Mouse (Mus musculus): ENCODE results near the gene Mmp9.

Mmp9 gene

DNA sequence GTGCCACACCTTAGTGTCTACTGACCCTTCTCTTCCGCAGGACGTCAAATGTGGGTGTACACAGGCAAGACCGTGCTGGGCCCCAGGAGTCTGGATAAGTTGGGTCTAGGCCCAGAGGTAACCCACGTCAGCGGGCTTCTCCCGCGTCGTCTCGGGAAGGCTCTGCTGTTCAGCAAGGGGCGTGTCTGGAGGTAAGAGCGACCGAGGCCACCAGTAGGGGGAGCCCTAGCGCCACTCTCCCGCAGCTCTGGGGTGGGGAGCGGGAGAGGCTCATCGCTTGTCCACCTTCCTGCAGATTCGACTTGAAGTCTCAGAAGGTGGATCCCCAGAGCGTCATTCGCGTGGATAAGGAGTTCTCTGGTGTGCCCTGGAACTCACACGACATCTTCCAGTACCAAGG is 12.6 kb downstream of the Mmp9 start:
- peak; percentile 90 for DNase-seq (ENCODE audit: low read depth, low spot score)

GRCm38 (mm10) chr2:164955725-164956124 is 15.1 kb downstream of the Mmp9 start:
- no peak for DNase-seq (ENCODE audit: low read depth, low spot score)

DNA sequence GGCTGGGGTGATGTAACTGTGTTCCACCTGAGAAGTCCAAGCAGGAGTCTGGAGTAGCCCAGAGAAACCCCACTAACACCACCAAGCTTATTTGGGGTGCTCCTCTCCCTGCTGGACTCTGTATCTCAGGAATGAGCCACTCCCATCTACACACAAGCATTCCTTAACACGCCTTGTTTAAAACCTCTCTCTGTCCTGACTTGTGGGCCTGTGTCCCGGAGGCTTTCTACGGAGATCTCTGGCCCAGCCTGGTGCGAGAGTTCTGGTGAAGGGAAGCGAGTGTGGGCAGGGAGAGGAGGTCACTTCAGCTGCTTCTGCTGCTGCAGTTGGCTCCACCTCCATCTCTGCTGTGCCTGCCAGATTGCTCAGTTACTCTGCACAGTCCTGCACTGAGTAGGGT is 15.6 kb downstream of the Mmp9 start:
- DNase-seq (ENCODE audit: low read depth, low spot score) = no peak

GRCm38 (mm10) chr2:164957548-164958315 is 17.2 kb downstream of the Mmp9 start:
- no peak for DNase-seq (ENCODE audit: low read depth, low spot score)

GRCm38 (mm10) chr2:164960716-164961441 is 20.3 kb downstream of the Mmp9 start, which contains the start of gene Slc12a5:
TSS of gene Slc12a5 (plus strand) at chr2:164960802.
- DNase-seq (ENCODE audit: low read depth, low spot score) = peak; percentile 64

DNA sequence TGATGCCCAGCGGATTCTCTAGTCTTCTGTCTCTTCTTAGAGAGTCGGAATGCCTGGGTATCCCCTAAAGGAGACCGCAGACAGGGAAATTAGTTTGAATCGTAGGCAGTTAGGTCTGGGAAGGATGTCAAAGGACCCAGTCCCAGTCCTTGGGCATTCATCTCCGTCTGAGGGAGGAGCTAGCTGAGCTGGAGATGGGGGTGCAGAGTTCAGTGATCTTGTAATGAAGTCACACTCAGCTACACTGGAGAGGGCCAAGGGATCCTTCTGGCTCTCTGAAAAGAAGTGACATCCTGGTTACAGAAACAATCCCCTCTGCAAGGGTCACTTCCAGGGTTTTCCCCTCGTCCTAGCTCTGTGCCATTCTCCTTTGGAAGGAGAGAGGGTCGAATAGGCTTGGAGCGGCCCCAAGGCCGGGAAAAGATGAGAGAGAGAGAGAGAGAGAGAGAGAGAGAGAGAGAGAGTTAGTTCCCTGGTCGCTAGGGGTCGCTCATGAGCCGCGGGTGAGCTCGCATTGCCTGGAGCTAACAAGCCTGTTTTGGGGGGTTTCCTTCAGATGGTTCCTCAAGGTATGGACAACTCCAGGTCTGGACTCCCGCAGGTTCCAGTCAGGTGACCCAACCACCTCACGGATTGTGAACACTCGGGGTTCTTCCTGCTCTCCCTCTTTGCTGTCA is 21.1 kb downstream of the Mmp9 start:
- peak; percentile 75 for DNase-seq (ENCODE audit: low read depth, low spot score)

DNA sequence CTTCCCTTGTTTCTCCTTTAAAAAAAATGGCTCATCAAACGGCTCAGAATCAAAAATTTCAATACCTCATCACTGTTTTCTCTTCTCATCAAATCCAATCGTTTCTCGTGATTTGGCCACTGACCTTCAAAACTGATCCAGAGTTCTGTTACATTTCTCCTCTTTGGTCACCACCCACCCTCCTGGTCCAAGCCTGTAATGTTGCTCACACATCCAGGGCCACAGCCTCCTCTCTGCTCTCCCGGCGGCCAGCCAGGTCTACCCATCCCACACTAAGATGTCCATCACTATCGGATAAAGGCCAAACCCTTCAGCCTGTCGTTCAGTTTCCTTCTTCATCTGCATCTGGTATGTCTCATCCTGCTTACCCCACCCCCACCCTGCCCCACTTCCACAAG is 21.6 kb downstream of the Mmp9 start:
- no peak for DNase-seq (ENCODE audit: low read depth, low spot score)

- DNase-seq (ENCODE audit: low read depth, low spot score) = peak; percentile 47
Measured at GRCm38 (mm10) chr2:164964242-164964894, 23.8 kb downstream of the Mmp9 start.

GRCm38 (mm10) chr2:164964981-164965380 is 24.4 kb downstream of the Mmp9 start:
- no peak for DNase-seq (ENCODE audit: low read depth, low spot score)

- DNase-seq (ENCODE audit: low read depth, low spot score) = peak; percentile 83
Measured at GRCm38 (mm10) chr2:164966381-164966780, 25.8 kb downstream of the Mmp9 start.

GRCm38 (mm10) chr2:164967193-164967592 is 26.6 kb downstream of the Mmp9 start:
- no peak for DNase-seq (ENCODE audit: low read depth, low spot score)

GRCm38 (mm10) chr2:164967761-164968440 is 27.3 kb downstream of the Mmp9 start:
- peak; percentile 39 for DNase-seq (ENCODE audit: low read depth, low spot score)

GRCm38 (mm10) chr2:164968451-164968851 is 27.9 kb downstream of the Mmp9 start:
- DNase-seq (ENCODE audit: low read depth, low spot score) = peak; percentile 91

DNA sequence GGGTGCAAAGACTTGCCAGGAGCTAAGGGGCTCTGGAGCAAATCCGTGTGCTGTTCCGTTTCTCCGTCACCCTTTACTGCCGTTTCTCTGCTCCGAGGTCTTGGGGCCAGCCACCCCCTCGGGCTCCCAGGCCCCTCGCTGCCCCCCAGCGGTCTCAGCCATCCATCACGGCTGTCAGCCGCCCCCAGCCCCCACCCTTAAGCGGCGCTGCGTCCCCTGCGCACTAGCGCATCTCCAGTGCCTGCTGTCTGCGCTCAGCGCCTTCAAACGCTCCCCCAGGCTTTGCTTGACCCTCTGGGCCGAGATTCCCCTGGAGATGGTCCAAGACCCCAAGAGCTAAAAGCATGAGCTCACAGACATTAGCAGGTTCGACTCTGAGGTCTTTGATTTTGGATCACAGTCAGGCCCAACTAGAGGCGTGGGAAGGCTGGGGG is 28.8 kb downstream of the Mmp9 start:
- no peak for DNase-seq (ENCODE audit: low read depth, low spot score)

DNA sequence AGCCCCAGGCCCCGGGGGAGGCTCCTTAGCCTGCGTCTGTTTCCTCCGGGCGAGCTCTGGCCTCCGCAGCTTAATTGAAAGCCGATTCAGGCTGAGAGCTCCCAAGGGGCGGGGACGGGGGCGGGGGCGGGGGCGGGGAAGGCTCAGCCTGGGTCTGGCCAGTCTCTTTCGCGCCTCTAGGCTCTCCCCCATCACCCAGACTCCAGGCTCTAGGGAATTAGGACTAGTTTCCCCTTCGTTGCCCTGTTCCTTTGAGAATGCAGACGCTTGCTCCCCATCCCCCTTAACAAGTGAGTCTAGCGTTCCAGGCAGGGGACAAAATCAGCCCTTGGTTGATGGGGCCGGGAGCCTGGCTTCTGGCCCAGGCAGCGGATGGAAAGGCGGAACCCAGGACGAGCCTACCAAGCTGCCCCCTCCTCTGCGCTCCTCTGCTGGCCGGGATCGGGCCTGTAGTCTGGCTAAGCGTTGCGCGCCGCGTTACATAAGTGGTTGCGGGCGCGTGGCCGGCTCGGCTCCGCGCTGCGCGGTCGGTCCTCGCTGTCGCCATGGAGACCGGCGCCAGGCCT is 30.1 kb downstream of the Mmp9 start:
- DNase-seq (ENCODE audit: low read depth, low spot score) = peak; percentile 43

DNA sequence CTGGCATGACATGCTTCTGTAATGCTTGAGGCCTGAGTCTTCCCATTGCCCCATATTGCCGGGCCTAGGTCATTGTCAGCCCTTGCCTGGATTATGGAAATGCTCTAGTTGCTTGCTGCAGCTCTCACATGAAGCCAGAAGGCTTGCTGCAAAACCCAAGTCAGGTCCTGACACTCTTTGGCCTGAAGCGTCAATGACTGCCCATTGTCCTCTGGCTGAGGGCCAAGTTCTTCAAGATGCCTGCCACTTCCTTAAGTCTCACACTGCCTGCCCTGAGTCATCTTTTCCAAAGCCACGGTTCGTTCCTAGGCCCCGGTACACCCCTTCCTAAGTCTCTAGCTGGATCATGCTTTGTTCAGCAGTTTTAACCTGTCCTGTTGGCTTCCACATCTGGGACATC is 32.1 kb downstream of the Mmp9 start:
- no peak for DNase-seq (ENCODE audit: low read depth, low spot score)

DNA sequence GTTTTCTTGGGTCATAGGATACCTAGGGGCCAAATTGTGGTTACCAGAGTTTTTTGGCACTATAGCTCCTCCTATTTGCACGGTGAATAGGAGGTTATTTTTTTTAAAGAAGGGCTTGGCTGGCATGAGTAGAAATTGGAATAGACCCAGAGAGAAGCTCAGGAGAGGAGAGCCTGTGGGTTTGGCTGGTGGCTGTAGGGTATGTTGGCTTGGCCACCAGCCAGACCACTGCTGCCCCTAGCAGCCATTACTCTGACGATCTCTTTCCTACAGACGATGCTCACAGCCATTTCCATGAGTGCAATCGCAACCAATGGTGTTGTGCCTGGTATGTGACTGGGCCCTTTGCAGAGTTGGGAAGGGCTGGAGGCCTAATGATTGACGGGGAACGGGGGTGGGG is 35.0 kb downstream of the Mmp9 start:
- DNase-seq (ENCODE audit: low read depth, low spot score) = no peak

- DNase-seq (ENCODE audit: low read depth, low spot score) = peak; percentile 85
Measured at GRCm38 (mm10) chr2:164979749-164980148, 39.2 kb downstream of the Mmp9 start.

GRCm38 (mm10) chr2:164985962-164986361 is 45.4 kb downstream of the Mmp9 start:
- DNase-seq (ENCODE audit: low read depth, low spot score) = no peak

GRCm38 (mm10) chr2:164986371-164987027 is 45.9 kb downstream of the Mmp9 start:
- DNase-seq (ENCODE audit: low read depth, low spot score) = no peak

Measured in mesoderm, embryonic 11.5 days (tissue).